Mouse (Mus musculus): ENCODE measurements around the gene Col4a3bp. TPM values are rescaled to one million over a fixed set of nuclear protein-coding genes. Genes with fewer than 3 reads are reported as not detected.
"Not testable (repeated sequence)": the region's sequence is repeated elsewhere in the genome, so short reads cannot be mapped to it uniquely, and the experiment has no call there.

The Col4a3bp gene
- total and polyA plus RNA-seq, 2 experiments from 2014 or later: 5.7 to 40.9 TPM

DNA sequence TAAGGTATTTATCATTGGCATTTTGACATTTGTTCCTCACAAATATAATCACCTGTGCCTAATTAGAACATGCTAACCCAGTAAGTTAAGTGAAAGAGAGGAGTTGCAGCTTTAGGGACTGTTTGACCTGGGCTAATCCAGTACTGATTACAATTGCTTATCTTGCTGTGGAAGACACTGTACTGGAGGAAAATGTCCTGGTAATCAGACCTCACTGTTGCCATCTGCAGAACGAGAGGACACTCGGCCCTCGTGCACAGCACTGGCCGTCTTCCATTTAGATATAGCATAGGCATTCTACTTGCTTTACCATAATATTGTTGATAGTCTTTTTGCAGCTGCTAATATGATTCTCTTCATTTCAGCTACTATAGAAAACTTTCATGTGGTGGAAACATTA is 88.0 kb downstream of the Col4a3bp start:
- Histone ChIP-seq H3K4me3 (ENCODE audit: low read depth, low read length) (no peak overlapping the region), H3K4me1 (ENCODE audit: insufficient read depth) (no peaks in the 10 kb centered on the region), H3K4me2 (ENCODE audit: low read depth) (no peak overlapping the region), H3K36me3 (ENCODE audit: insufficient read depth) (peaks cover 26% of the 10 kb centered on the region), H3K9ac (no peak overlapping the region), H3K9me3 (ENCODE audit: low read length) (no peaks in the 10 kb centered on the region), H3K27me3 (ENCODE audit: insufficient read depth, low read length) (no peaks in the 10 kb centered on the region), H3K27ac (ENCODE audit: low read depth, low read length) (no peak overlapping the region)
- 91% methylated on average over 4 of the region's 4 CpGs for WGBS
- ATAC-seq: no peak
- no peak for TF ChIP-seq CTCF (IDR thresholded peaks at IDR 0.05; ENCODE audit: low read depth)
- no peak for DNase-seq

DNA sequence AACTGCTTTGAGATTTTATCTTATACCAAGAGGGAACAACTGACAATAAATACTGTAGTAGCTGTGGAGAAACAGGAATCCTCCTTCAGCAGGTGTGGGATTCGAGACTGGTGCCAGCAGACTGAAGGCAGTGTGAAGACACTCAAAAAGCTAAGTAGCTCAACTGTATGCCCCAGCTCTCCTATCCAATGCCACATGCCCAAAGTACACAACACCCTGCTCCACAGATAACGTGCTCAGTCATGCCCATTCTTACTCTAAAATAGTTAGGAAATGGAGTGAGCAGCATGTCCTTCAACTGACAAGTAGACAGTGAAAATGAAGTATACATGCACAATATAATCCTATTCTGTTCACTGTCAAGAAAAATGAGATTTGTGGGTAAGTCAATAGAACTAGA is 101.8 kb downstream of the Col4a3bp start:
- ATAC-seq: no peak
- H3K4me3 ChIP-seq (ENCODE audit: low read depth, low read length): no peak overlapping the region
- H3K36me3 ChIP-seq (ENCODE audit: insufficient read depth): peaks cover 14% of the 10 kb centered on the region
- no peak for DNase-seq
- no peaks in the 10 kb centered on the region for H3K9me3 ChIP-seq (ENCODE audit: low read length)
- H3K9ac ChIP-seq: no peak overlapping the region
- no peaks in the 10 kb centered on the region for H3K4me1 ChIP-seq (ENCODE audit: insufficient read depth)
- no peak overlapping the region for H3K27ac ChIP-seq (ENCODE audit: low read depth, low read length)
- H3K4me2 ChIP-seq (ENCODE audit: low read depth): no peak overlapping the region
- H3K27me3 ChIP-seq (ENCODE audit: insufficient read depth, low read length): no peaks in the 10 kb centered on the region
- 65% methylated on average over 2 of the region's 2 CpGs for WGBS
- no peak for TF ChIP-seq CTCF (IDR thresholded peaks at IDR 0.05; ENCODE audit: low read depth)

DNA sequence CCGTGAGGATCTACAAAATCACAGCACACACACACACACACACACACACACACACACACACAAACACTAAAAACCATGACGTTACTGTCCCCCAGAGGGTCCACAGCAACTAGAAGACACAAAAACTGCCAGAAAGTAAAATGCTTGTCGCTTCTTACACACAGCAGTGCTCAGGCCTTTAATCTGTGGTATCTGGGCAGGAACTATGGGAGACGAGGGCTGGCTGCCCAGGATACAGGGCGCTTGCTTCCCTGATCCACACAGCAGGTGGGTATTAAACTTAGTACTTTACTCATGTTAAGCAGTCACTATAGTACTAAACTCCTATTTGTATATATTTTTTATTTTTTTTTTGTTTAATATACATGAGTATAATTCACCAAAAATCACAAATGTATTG is 103.4 kb downstream of the Col4a3bp start:
- Histone ChIP-seq H3K27ac (ENCODE audit: low read depth, low read length) (no peak overlapping the region), H3K4me1 (ENCODE audit: insufficient read depth) (no peaks in the 10 kb centered on the region), H3K36me3 (ENCODE audit: insufficient read depth) (peaks cover 28% of the 10 kb centered on the region), H3K9me3 (ENCODE audit: low read length) (no peaks in the 10 kb centered on the region), H3K9ac (no peak overlapping the region), H3K27me3 (ENCODE audit: insufficient read depth, low read length) (no peaks in the 10 kb centered on the region), H3K4me3 (ENCODE audit: low read depth, low read length) (no peak overlapping the region), H3K4me2 (ENCODE audit: low read depth) (no peak overlapping the region)
- WGBS: 48% methylated on average over 5 of the region's 5 CpGs
- DNase-seq (no peak), ATAC-seq (no peak; the same call in 1 of the 2 replicates)
- TF ChIP-seq CTCF (IDR thresholded peaks at IDR 0.05; ENCODE audit: low read depth): no peak

DNA sequence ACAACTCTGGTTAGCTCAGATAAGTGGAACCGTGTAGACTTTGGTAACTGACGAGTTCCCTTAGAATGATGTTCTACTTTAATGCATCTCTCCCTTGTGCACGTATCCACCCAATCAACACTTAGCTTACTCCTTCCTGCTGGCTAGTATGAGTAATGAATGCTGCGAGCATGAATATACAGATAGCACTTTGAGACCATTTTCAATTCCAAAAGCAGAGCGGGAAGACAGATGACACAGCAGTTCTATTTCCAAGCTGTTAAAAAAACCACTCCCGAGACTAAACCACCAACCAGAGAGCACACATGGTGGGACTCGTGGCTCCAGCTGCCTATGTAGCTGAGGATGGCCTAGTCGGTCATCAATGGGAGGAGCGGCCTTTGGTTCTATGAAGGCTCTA is 110.6 kb downstream of the Col4a3bp start:
- Histone ChIP-seq H3K27ac (ENCODE audit: low read depth, low read length) (no peak overlapping the region), H3K4me1 (ENCODE audit: insufficient read depth) (no peaks in the 10 kb centered on the region), H3K27me3 (ENCODE audit: insufficient read depth, low read length) (no peaks in the 10 kb centered on the region), H3K4me3 (ENCODE audit: low read depth, low read length) (no peak overlapping the region), H3K9ac (no peak overlapping the region), H3K4me2 (ENCODE audit: low read depth) (no peak overlapping the region), H3K36me3 (ENCODE audit: insufficient read depth) (peaks cover 91% of the 10 kb centered on the region), H3K9me3 (ENCODE audit: low read length) (no peaks in the 10 kb centered on the region)
- no peak for DNase-seq
- WGBS: 75% methylated on average over 9 of the region's 9 CpGs
- peak; percentile 64 for ATAC-seq
- no peak for TF ChIP-seq CTCF (IDR thresholded peaks at IDR 0.05; ENCODE audit: low read depth)

DNA sequence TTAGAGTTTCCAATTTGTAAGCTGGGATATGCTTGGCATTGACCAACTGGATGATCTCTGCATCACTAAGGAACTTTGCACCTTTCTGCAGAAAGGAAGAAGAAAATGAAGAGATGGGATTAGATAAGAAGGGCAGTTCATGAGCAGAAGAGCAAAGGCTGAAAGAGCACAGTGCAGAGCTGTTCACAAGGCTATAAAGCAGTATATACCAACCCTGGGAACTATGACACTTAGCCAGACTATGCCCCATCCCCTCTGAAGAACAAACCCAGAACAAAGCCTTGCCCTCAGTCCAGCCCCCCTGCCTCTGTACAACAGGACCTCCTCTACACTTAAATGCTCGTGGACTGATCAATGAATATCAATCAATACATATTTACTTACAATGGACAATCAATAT is 114.3 kb downstream of the Col4a3bp start:
- no peak overlapping the region for H3K9ac ChIP-seq
- H3K9me3 ChIP-seq (ENCODE audit: low read length): no peaks in the 10 kb centered on the region
- TF ChIP-seq CTCF (IDR thresholded peaks at IDR 0.05; ENCODE audit: low read depth): no peak
- H3K36me3 ChIP-seq (ENCODE audit: insufficient read depth): peaks cover 90% of the 10 kb centered on the region
- no peak overlapping the region for H3K4me2 ChIP-seq (ENCODE audit: low read depth)
- DNase-seq (no peak), ATAC-seq (no peak)
- H3K4me1 ChIP-seq (ENCODE audit: insufficient read depth): no peaks in the 10 kb centered on the region
- no peak overlapping the region for H3K27ac ChIP-seq (ENCODE audit: low read depth, low read length)
- no peaks in the 10 kb centered on the region for H3K27me3 ChIP-seq (ENCODE audit: insufficient read depth, low read length)
- 90% methylated on average over 1 of the region's 1 CpGs for WGBS
- H3K4me3 ChIP-seq (ENCODE audit: low read depth, low read length): no peak overlapping the region

DNA sequence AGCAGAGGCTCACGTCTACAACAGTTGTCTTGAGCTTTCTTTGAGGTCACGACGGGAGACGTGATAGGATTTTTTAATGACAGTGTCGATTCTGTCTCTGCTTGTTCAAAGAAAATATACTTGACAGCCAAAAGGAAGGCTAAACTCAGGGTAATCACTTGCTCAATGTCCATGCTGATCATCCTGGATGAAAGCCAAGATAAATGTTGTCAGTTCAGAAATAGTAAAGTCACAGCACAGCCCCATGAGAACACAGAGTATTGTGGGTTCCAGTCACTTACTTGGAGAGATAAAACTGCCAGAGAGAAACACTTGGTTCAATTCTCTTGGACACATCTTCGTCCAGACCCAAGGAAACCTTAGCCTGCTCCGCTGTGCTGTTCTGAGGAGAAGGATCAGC is 116.5 kb downstream of the Col4a3bp start:
- H3K9ac ChIP-seq: no peak overlapping the region
- no peak for TF ChIP-seq CTCF (IDR thresholded peaks at IDR 0.05; ENCODE audit: low read depth)
- H3K9me3 ChIP-seq (ENCODE audit: low read length): no peaks in the 10 kb centered on the region
- 88% methylated on average over 7 of the region's 7 CpGs for WGBS
- H3K36me3 ChIP-seq (ENCODE audit: insufficient read depth): peaks cover 93% of the 10 kb centered on the region
- no peak overlapping the region for H3K4me2 ChIP-seq (ENCODE audit: low read depth)
- H3K4me3 ChIP-seq (ENCODE audit: low read depth, low read length): no peak overlapping the region
- no peak for DNase-seq
- no peaks in the 10 kb centered on the region for H3K4me1 ChIP-seq (ENCODE audit: insufficient read depth)
- H3K27ac ChIP-seq (ENCODE audit: low read depth, low read length): no peak overlapping the region
- no peaks in the 10 kb centered on the region for H3K27me3 ChIP-seq (ENCODE audit: insufficient read depth, low read length)
- no peak for ATAC-seq

DNA sequence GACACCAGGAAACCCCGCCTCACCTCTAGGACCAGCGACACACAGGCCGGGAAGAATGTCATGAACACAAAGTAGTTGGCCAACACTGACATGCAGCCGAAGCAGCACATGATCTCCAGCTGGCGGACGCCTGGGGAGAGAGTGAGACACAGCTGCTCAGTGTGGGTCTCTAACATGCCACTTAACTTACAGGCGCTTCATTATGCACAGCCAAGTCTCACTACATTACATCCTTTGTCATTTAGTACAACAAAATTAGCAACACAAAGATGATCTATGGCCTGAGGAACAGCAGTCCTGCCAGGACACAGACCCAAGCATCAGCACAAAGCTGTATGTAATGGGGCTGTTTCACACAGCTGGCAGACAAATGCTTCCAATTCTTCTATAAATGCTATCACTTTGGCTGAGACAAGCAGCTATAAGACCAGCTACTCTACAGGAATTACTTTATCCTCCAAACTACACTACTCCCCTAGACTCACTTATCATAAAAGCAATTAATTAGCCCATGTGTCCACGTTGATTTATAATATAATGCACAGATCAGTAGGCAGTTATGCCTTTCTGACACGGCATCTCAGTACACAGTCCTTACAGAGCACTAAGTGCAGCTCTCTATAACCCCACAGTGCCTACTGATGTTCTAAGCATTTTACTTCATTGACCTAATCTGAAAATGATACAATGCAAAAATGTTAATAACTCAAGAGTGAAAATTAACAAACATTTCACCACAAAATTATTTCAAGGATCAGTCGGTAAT is 117.9 kb downstream of the Col4a3bp start:
- no peak for TF ChIP-seq CTCF (IDR thresholded peaks at IDR 0.05; ENCODE audit: low read depth)
- no peaks in the 10 kb centered on the region for H3K9me3 ChIP-seq (ENCODE audit: low read length)
- H3K4me1 ChIP-seq (ENCODE audit: insufficient read depth): no peaks in the 10 kb centered on the region
- no peaks in the 10 kb centered on the region for H3K27me3 ChIP-seq (ENCODE audit: insufficient read depth, low read length)
- H3K36me3 ChIP-seq (ENCODE audit: insufficient read depth): peaks cover 93% of the 10 kb centered on the region
- H3K4me2 ChIP-seq (ENCODE audit: low read depth): no peak overlapping the region
- 34% methylated on average over 10 of the region's 10 CpGs for WGBS
- DNase-seq: peak; percentile 48
- H3K9ac ChIP-seq: no peak overlapping the region
- ATAC-seq: peak; percentile 89
- H3K4me3 ChIP-seq (ENCODE audit: low read depth, low read length): no peak overlapping the region
- H3K27ac ChIP-seq (ENCODE audit: low read depth, low read length): 0 out of 2 replicates have a peak overlapping the region, but pooled peaks have one; percentile 9

DNA sequence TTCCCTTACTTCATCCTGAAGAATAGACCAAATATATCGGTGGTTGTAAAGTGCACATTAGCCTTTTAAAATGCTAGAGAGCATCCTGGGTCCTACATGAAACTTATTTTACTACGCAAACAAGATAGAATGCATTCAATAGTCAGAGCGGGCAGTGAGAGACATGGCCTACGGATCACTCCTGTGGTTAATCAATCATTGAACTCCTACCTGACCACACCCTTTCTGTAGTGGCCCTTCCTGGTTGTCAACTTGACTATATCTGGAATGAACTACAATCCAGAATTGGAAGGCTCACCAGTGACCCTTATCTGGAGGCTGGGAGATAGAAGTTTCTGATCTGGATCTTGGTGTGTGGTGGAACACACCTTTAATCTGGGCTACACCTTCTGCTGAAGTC is 120.7 kb downstream of the Col4a3bp start:
- 95% methylated on average over 4 of the region's 4 CpGs for WGBS
- not testable (repeated sequence) for H3K9ac ChIP-seq; H3K4me3 ChIP-seq (ENCODE audit: low read depth, low read length); H3K27me3 ChIP-seq (ENCODE audit: insufficient read depth, low read length); H3K4me2 ChIP-seq (ENCODE audit: low read depth); DNase-seq; H3K27ac ChIP-seq (ENCODE audit: low read depth, low read length); ATAC-seq; H3K9me3 ChIP-seq (ENCODE audit: low read length)
- Histone ChIP-seq H3K36me3 (ENCODE audit: insufficient read depth) (peaks cover 75% of the 10 kb centered on the region), H3K4me1 (ENCODE audit: insufficient read depth) (peaks cover 15% of the 10 kb centered on the region)
